Mouse (Mus musculus): ENCODE data around the gene Stam. TPM values are rescaled to one million over a fixed set of nuclear protein-coding genes. Genes with fewer than 3 reads are reported as not detected.
"Not testable (repeated sequence)": the region's sequence is repeated elsewhere in the genome, so short reads cannot be mapped to it uniquely, and the experiment has no call there.

Stam gene
- total RNA-seq, 2 experiments from 2014 or later: 42.9 to 45.6 TPM

- not testable (repeated sequence) for DNase-seq
Observed at GRCm38 (mm10) chr2:14198325-14198903, 124.5 kb downstream of the Stam start.

Other genes with a start within 250 kb of the Stam start
- 100 to 1,000 TPM; 208 to 229 TPM for gene Hacd1, start 18.0 kb upstream of the Stam start, total RNA-seq (2021)
- gene Tmem236, start 100.4 kb downstream of the Stam start, total RNA-seq (2021): under 1 TPM; 0.21 to 0.25 TPM
- 10 to 100 TPM in 1 of 2 experiments, 1 to 10 TPM in 1; 9.0 to 11.1 TPM for gene Mrc1, start 155.3 kb downstream of the Stam start, total RNA-seq (2021)